Comparison of ENCODE assay signal across 9 mouse cellular contexts in the genomic region with DNA sequence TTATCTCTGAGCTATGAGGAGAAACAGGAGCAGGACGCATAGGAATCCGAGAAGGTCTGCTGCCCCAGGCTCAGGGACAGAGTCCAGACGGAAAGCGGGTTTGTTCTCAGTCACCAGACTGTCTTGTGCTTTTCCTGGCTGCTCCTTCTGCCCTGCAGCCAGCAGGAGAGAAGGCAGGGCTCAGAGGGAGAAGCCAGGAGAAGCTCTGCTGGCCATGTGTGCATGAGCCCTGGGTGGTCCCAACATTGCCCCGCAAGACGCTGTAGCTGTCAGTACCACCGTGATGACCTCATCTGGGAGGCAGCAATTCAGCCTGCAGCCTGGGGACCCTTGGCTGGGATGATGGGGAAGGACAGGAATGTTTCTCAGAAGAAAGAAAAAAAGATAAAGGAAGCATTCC. TPM values are rescaled to one million over a fixed set of nuclear protein-coding genes. Genes with fewer than 3 reads are reported as not detected.
A peak's percentile ranks its signal among the peaks of the same experiment; 100 is the strongest.
DNase-seq lines count a peak whose midpoint lies in the region; ATAC-seq lines count a peak whose summit lies in the region.
"Had no signal": no experiment of that assay in that cellular context is flagged by ENCODE, and none has a peak within 500 bp of the region (broad histone marks: within the 10 kb centered on the region; RNA-seq: fewer than 3 reads in every experiment).

No protein-coding gene starts in this region.

- H3K27ac ChIP-seq in embryonic facial prominence, embryonic 10.5 days (replicated peaks): peak overlapping the region; percentile 35; the same call in 1 of the 2 replicates
- peak overlapping the region; percentile 57 for H3K27ac ChIP-seq in intestine, embryonic 15.5 days
- no peak overlapping the region for H3K27ac ChIP-seq in forebrain, embryonic 15.5 days (replicated peaks)
- H3K27ac ChIP-seq: neural tube, embryonic 12.5 days had no signal

- no peak overlapping the region for H3K4me3 ChIP-seq in embryonic facial prominence, embryonic 10.5 days
- no peak overlapping the region for H3K4me3 ChIP-seq in intestine, embryonic 15.5 days (replicated peaks)
- no peak overlapping the region for H3K4me3 ChIP-seq in forebrain, embryonic 15.5 days
- H3K4me3 ChIP-seq: neural tube, embryonic 12.5 days had no signal

- WGBS in embryonic facial prominence, embryonic 10.5 days: 34% methylated on average over 7 of the region's 7 CpGs
- 21% methylated on average over 7 of the region's 7 CpGs for WGBS in intestine, embryonic 15.5 days
- WGBS in forebrain, embryonic 15.5 days: 52% methylated on average over 7 of the region's 7 CpGs

- peak; percentile 58; the same call in 1 of the 2 replicates for ATAC-seq in intestine, embryonic 15.5 days
- no peak for ATAC-seq in forebrain, embryonic 15.5 days (replicated peaks)

- peak; percentile 43 for DNase-seq in kidney, postnatal 10 days
- no peak for DNase-seq in kidney, adult 8-10 months
- DNase-seq in ZHBTc4 (ENCODE audit: low read depth, low spot score): peak; percentile 7
- DNase-seq in embryonic facial prominence, embryonic 10.5 days (ENCODE audit: low spot score): peak; percentile 48
- DNase-seq in layer of hippocampus, adult 9-10 months (ENCODE audit: low spot score): no peak

- no peaks in the 10 kb centered on the region for H3K9me3 ChIP-seq in embryonic facial prominence, embryonic 10.5 days
- no peaks in the 10 kb centered on the region for H3K9me3 ChIP-seq in intestine, embryonic 15.5 days
- H3K9me3 ChIP-seq in forebrain, embryonic 15.5 days: no peaks in the 10 kb centered on the region
- H3K9me3 ChIP-seq: G1E; neural tube, embryonic 12.5 days had no signal

- no peaks in the 10 kb centered on the region; the same call in 1 of the 2 replicates for H3K27me3 ChIP-seq in embryonic facial prominence, embryonic 10.5 days (replicated peaks; ENCODE audit: low read depth, poor library complexity, severe bottlenecking)
- H3K27me3 ChIP-seq in intestine, embryonic 15.5 days (replicated peaks): no peaks in the 10 kb centered on the region
- H3K27me3 ChIP-seq in forebrain, embryonic 15.5 days: no peaks in the 10 kb centered on the region
- H3K27me3 ChIP-seq: neural tube, embryonic 12.5 days had no signal

- no peaks in the 10 kb centered on the region for H3K36me3 ChIP-seq in embryonic facial prominence, embryonic 10.5 days (replicated peaks)
- H3K36me3 ChIP-seq in intestine, embryonic 15.5 days: no peaks in the 10 kb centered on the region
- no peaks in the 10 kb centered on the region for H3K36me3 ChIP-seq in forebrain, embryonic 15.5 days
- H3K36me3 ChIP-seq: G1E; neural tube, embryonic 12.5 days had no signal

- no peak overlapping the region for H3K4me2 ChIP-seq in intestine, embryonic 15.5 days (replicated peaks)
- no peak overlapping the region for H3K4me2 ChIP-seq in forebrain, embryonic 15.5 days (replicated peaks)
- H3K4me2 ChIP-seq: neural tube, embryonic 12.5 days had no signal

- peaks cover 41% of the 10 kb centered on the region for H3K4me1 ChIP-seq in embryonic facial prominence, embryonic 10.5 days
- H3K4me1 ChIP-seq in intestine, embryonic 15.5 days (replicated peaks): peaks cover 12% of the 10 kb centered on the region
- no peaks in the 10 kb centered on the region for H3K4me1 ChIP-seq in forebrain, embryonic 15.5 days

- H3K9ac ChIP-seq in intestine, embryonic 15.5 days: no peak overlapping the region
- H3K9ac ChIP-seq in forebrain, embryonic 15.5 days (replicated peaks): no peak overlapping the region
- H3K9ac ChIP-seq: neural tube, embryonic 12.5 days had no signal

RNA-seq across cellular contexts. Expression of a gene that starts 54.0 kb away (rescaled TPM):
- polyA plus RNA-seq in embryonic facial prominence, embryonic 10.5 days (2016; fragmentation: Nextera tagmentation; extraction: Ambion mirVana): 270 and 301 TPM in 2 replicates
- 166 and 207 TPM in 2 replicates for polyA plus RNA-seq in intestine, embryonic 15.5 days (2015; fragmentation: Nextera tagmentation; extraction: Ambion mirVana)
- polyA plus RNA-seq in forebrain, embryonic 15.5 days (2015; fragmentation: Nextera tagmentation; extraction: Ambion mirVana): 438 and 470 TPM in 2 replicates

RNA-seq across cellular contexts. Expression of a gene that starts 54.3 kb away (rescaled TPM):
- polyA plus RNA-seq in embryonic facial prominence, embryonic 10.5 days (2016; fragmentation: Nextera tagmentation; extraction: Ambion mirVana): 1.0 and 1.5 TPM in 2 replicates
- 3.5 and 4.4 TPM in 2 replicates for polyA plus RNA-seq in intestine, embryonic 15.5 days (2015; fragmentation: Nextera tagmentation; extraction: Ambion mirVana)
- polyA plus RNA-seq in forebrain, embryonic 15.5 days (2015; fragmentation: Nextera tagmentation; extraction: Ambion mirVana): 4.9 and 5.3 TPM in 2 replicates

Comparison
In these comparisons a context has a peak if more than half of its experiments do, and no peak if none do; other contexts are left out.
1. DNase-seq: peak in kidney, postnatal 10 days (single experiment), ZHBTc4 (single experiment) and embryonic facial prominence, embryonic 10.5 days (single experiment); none in kidney, adult 8-10 months (0 of 2) and layer of hippocampus, adult 9-10 months (single experiment).